Mouse (Mus musculus) liver, embryonic 14.5 days (tissue): Measurements from ENCODE around the gene Agtpbp1.

ENCODE experiments used
- CTCF ChIP-seq: IDR thresholded peaks from 2 replicates; pipeline ENCODE4 v1.5.1; 2016; ENCODE audit warnings: antibody characterized with exemption, low read depth, control low read depth
- EP300 ChIP-seq: IDR thresholded peaks from 2 replicates; pipeline ENCODE4 v1.6.1; 2016; ENCODE audit warnings: antibody characterized with exemption, low read depth

- TF ChIP-seq EP300 (no peak), CTCF (no peak)
Observed at GRCm38 (mm10) chr13:59604511-59604910, 19.5 kb upstream of the Agtpbp1 start.
